Mouse (Mus musculus): ENCODE results near the gene 2610318N02Rik. TPM values are rescaled to one million over a fixed set of nuclear protein-coding genes. Genes with fewer than 3 reads are reported as not detected.
"Not testable (repeated sequence)": the region's sequence is repeated elsewhere in the genome, so short reads cannot be mapped to it uniquely, and the experiment has no call there.

Gene 2610318N02Rik
- total RNA-seq (2021): 1 to 10 TPM in 1 of 2 experiments, under 1 TPM in 1; 0.45 to 2.1 TPM

- intact Hi-C loops (cut with DNase I): loop anchor here (5.0 kb wide), 1 partner anchor 167 kb away; no protein-coding TSS in a partner anchor
- peak; percentile 67 to 75 for DNase-seq
Measured at GRCm38 (mm10) chr16:17124871-17125520, at the start of gene 2610318N02Rik. Gene 2610318N02Rik, minus strand, starts transcription at chr16:17125167.

- no peak for DNase-seq
- intact Hi-C loops (cut with DNase I): no loop called here
Measured at GRCm38 (mm10) chr16:17168049-17168448, 43.1 kb upstream of the 2610318N02Rik start.

GRCm38 (mm10) chr16:17167179-17167578 is 42.2 kb upstream of the 2610318N02Rik start:
- no peak for DNase-seq
- intact Hi-C loops (cut with DNase I): no loop called here

- intact Hi-C loops (cut with DNase I): not testable (repeated sequence)
Measured at GRCm38 (mm10) chr16:17165478-17165877, 40.5 kb upstream of the 2610318N02Rik start.

GRCm38 (mm10) chr16:17154346-17154745 is 29.4 kb upstream of the 2610318N02Rik start:
- intact Hi-C loops (cut with DNase I): no loop called here
- no peak for DNase-seq

More at GRCm38 (mm10) chr16:17165478-17165877, 40.5 kb upstream of the 2610318N02Rik start:
- not testable (repeated sequence) for DNase-seq

- intact Hi-C loops (cut with DNase I): no loop called here
Measured at GRCm38 (mm10) chr16:17151874-17152273, 26.9 kb upstream of the 2610318N02Rik start.

GRCm38 (mm10) chr16:17150520-17151258 is 25.7 kb upstream of the 2610318N02Rik start:
- intact Hi-C loops (cut with DNase I): no loop called here
- no peak for DNase-seq

More at GRCm38 (mm10) chr16:17151874-17152273, 26.9 kb upstream of the 2610318N02Rik start:
- DNase-seq: no peak

GRCm38 (mm10) chr16:17148084-17148483 is 23.1 kb upstream of the 2610318N02Rik start:
- intact Hi-C loops (cut with DNase I): loop anchor here (5.0 kb wide), 2 partner anchors 54 to 124 kb away; partner anchors contain the start of gene Ube2l3
- DNase-seq: peak; percentile 13 to 38

- no peak for DNase-seq
- intact Hi-C loops (cut with DNase I): loop anchor here (5.0 kb wide), 2 partner anchors 55 to 125 kb away; partner anchors contain the start of gene Ube2l3
Measured at GRCm38 (mm10) chr16:17147391-17147929, 22.5 kb upstream of the 2610318N02Rik start.

GRCm38 (mm10) chr16:17146772-17147235 is 21.8 kb upstream of the 2610318N02Rik start, which contains the start of gene Ccdc116:
Gene Ccdc116, minus strand, starts transcription at chr16:17147229.
- intact Hi-C loops (cut with DNase I): loop anchor here (5.0 kb wide), 2 partner anchors 55 to 125 kb away; partner anchors contain the start of gene Ube2l3
- DNase-seq: peak; percentile 82 to 87

GRCm38 (mm10) chr16:17144339-17144738 is 19.4 kb upstream of the 2610318N02Rik start, which contains the start of gene Ydjc:
Gene Ydjc, plus strand, starts transcription at chr16:17144621.
- DNase-seq: no peak
- intact Hi-C loops (cut with DNase I): no loop called here

- no peak for DNase-seq
- intact Hi-C loops (cut with DNase I): no loop called here
Measured at GRCm38 (mm10) chr16:17137355-17137754, 12.4 kb upstream of the 2610318N02Rik start.

- DNase-seq: no peak
- intact Hi-C loops (cut with DNase I): loop anchor here (5.0 kb wide), 1 partner anchor 144 kb away; the partner anchor contains the start of gene Tmem191c
Measured at GRCm38 (mm10) chr16:17132906-17133200, 7.9 kb upstream of the 2610318N02Rik start.

GRCm38 (mm10) chr16:17132089-17132905 is 7.3 kb upstream of the 2610318N02Rik start, which contains the start of gene Sdf2l1:
Gene Sdf2l1, minus strand, starts transcription at chr16:17132383.
- intact Hi-C loops (cut with DNase I): loop anchor here (5.0 kb wide), 1 partner anchor 145 kb away; the partner anchor contains the start of gene Tmem191c
- peak; percentile 97 to 98 for DNase-seq

GRCm38 (mm10) chr16:17131191-17132088 is 6.5 kb upstream of the 2610318N02Rik start:
- DNase-seq: peak in 1 of 2 experiments; percentile 31
- intact Hi-C loops (cut with DNase I): loop anchor here (5.0 kb wide), 1 partner anchor 146 kb away; the partner anchor contains the start of gene Tmem191c

- intact Hi-C loops (cut with DNase I): loop anchor here (2.0 to 5.0 kb wide), 2 partner anchors 80 to 165 kb away; no protein-coding TSS in a partner anchor
- DNase-seq: peak; percentile 58 to 76
Measured at GRCm38 (mm10) chr16:17127292-17127691, 2.3 kb upstream of the 2610318N02Rik start.

GRCm38 (mm10) chr16:17124119-17124870 is 672 bp downstream of the 2610318N02Rik start:
- DNase-seq: no peak
- intact Hi-C loops (cut with DNase I): no loop called here

GRCm38 (mm10) chr16:17121569-17121968 is 3.4 kb downstream of the 2610318N02Rik start:
- intact Hi-C loops (cut with DNase I): no loop called here
- no peak for DNase-seq

All from heart, postnatal 10 days (tissue).